Mouse (Mus musculus) intestine, embryonic 14.5 days (tissue): ENCODE measurements at regions not wholly inside any gene's neighbourhood (a gene's known extent, or its start where the extent isn't known, plus 50 kb on each side); places are given as distances from the start of the nearest gene placed in this dataset.

Experiments
- ATAC-seq: fragments of 200-750 bp; cut with Nextera tagmentation; replicated peaks from 2 replicates; pipeline ENCODE4 v1.8.0; 2017; ENCODE audit warnings: low read depth, moderate number of reproducible peaks, moderate TSS enrichment, moderate library complexity; ENCODE audit not compliant: low FRiP score, low TSS enrichment
- DNase-seq: peaks from one replicate; pipeline ENCODE4 v3.0.0-alpha.2; 2018; ENCODE audit warnings: low spot score
- H3K27ac ChIP-seq: fragments of 300-500 bp; sonication (generic); 2 replicates; pipeline ENCODE4 v1.5.1; 2014; ENCODE audit warnings: low read depth, mild to moderate bottlenecking, control low read depth
- H3K27me3 ChIP-seq: fragments of 300-500 bp; sonication (generic); replicated peaks from 2 replicates; pipeline ENCODE4 v1.6.1; 2014; ENCODE audit warnings: low read length, control low read depth; ENCODE audit not compliant: control insufficient read depth, insufficient read depth
- H3K36me3 ChIP-seq: fragments of 300-500 bp; sonication (generic); 2 replicates; pipeline ENCODE4 v1.6.1; 2014; ENCODE audit warnings: low read length, control low read depth; ENCODE audit not compliant: control insufficient read depth, insufficient read depth
- H3K4me1 ChIP-seq: fragments of 300-500 bp; sonication (generic); replicated peaks from 2 replicates; pipeline ENCODE4 v1.6.1; 2014; ENCODE audit warnings: low read length, control low read depth, mixed read lengths; ENCODE audit not compliant: control insufficient read depth, insufficient read depth
- H3K4me2 ChIP-seq: fragments of 300-500 bp; sonication (generic); 2 replicates; pipeline ENCODE4 v1.6.1; 2014; ENCODE audit warnings: low read length
- H3K4me3 ChIP-seq: fragments of 300-500 bp; sonication (generic); 2 replicates; pipeline ENCODE4 v1.5.1; 2014; ENCODE audit warnings: low read depth, low read length, control low read depth, mixed read lengths
- H3K9ac ChIP-seq: fragments of 300-500 bp; sonication (generic); 2 replicates; pipeline ENCODE4 v1.6.1; 2014; ENCODE audit warnings: mild to moderate bottlenecking, low read length
- H3K9me3 ChIP-seq: fragments of 300-500 bp; sonication (generic); 2 replicates; pipeline ENCODE4 v1.6.1; 2016; ENCODE audit warnings: low read length, control low read depth; ENCODE audit not compliant: control insufficient read depth
- WGBS: fragments of 180-500 bp; shearing (Covaris S2); extraction: QIAGEN DNeasy Blood & Tissue Kit; methylation state at CpG from one replicate; pipeline ENCODE4 v1.1.7; 2014; 5-methylcytosine and 5-hydroxymethylcytosine counted together

GRCm38 (mm10) chr12:105918775-105919174 lies 91.3 kb upstream of the Vrk1 start:
- Histone ChIP-seq H3K4me3 (no peak overlapping the region), H3K4me2 (no peak overlapping the region), H3K9ac (no peak overlapping the region), H3K4me1 (no peaks in the 10 kb centered on the region), H3K27ac (no peak overlapping the region), H3K9me3 (no peaks in the 10 kb centered on the region), H3K36me3 (no peaks in the 10 kb centered on the region), H3K27me3 (no peaks in the 10 kb centered on the region)
- no peak for DNase-seq
- WGBS = 62% methylated on average over 12 of the region's 12 CpGs
- no peak; the same call in 1 of the 2 replicates for ATAC-seq

GRCm38 (mm10) chr12:105927210-105927609 lies 82.8 kb upstream of the Vrk1 start:
- 97% methylated on average over 7 of the region's 7 CpGs for WGBS
- H3K27me3 ChIP-seq = no peaks in the 10 kb centered on the region

GRCm38 (mm10) chr12:105929456-105929921 lies 80.5 kb upstream of the Vrk1 start:
- Histone ChIP-seq H3K27me3 (no peaks in the 10 kb centered on the region), H3K36me3 (no peaks in the 10 kb centered on the region), H3K9me3 (no peaks in the 10 kb centered on the region), H3K9ac (no peak overlapping the region), H3K4me2 (no peak overlapping the region), H3K4me3 (no peak overlapping the region), H3K4me1 (no peaks in the 10 kb centered on the region), H3K27ac (no peak overlapping the region)
- DNase-seq (no peak), ATAC-seq (no peak)
- WGBS = 43% methylated on average over 12 of the region's 12 CpGs

More at GRCm38 (mm10) chr12:105927210-105927609, 82.8 kb upstream of the Vrk1 start:
- Histone ChIP-seq H3K36me3 (no peaks in the 10 kb centered on the region), H3K27ac (no peak overlapping the region), H3K4me3 (no peak overlapping the region), H3K9me3 (no peaks in the 10 kb centered on the region), H3K9ac (no peak overlapping the region), H3K4me1 (no peaks in the 10 kb centered on the region), H3K4me2 (no peak overlapping the region)
- ATAC-seq = no peak
- DNase-seq = no peak

GRCm38 (mm10) chr12:105935441-105935880 lies 74.6 kb upstream of the Vrk1 start:
- DNase-seq = no peak
- Histone ChIP-seq H3K36me3 (no peaks in the 10 kb centered on the region), H3K4me1 (0 out of 2 replicates have a peak, but pooled peaks cover 3% of the 10 kb centered on the region), H3K27ac (no peak overlapping the region), H3K4me2 (peak overlapping the region; percentile 47), H3K27me3 (0 out of 2 replicates have a peak, but pooled peaks cover 2% of the 10 kb centered on the region), H3K9ac (no peak overlapping the region), H3K4me3 (peak overlapping the region; percentile 6), H3K9me3 (no peaks in the 10 kb centered on the region)
- no peak for ATAC-seq
- WGBS = 4% methylated on average over 20 of the region's 22 CpGs

GRCm38 (mm10) chr12:105936812-105937530 lies 73.1 kb upstream of the Vrk1 start:
- Histone ChIP-seq H3K27me3 (0 out of 2 replicates have a peak, but pooled peaks cover 2% of the 10 kb centered on the region), H3K4me3 (no peak overlapping the region), H3K4me2 (no peak overlapping the region), H3K36me3 (no peaks in the 10 kb centered on the region), H3K9me3 (no peaks in the 10 kb centered on the region), H3K4me1 (0 out of 2 replicates have a peak, but pooled peaks cover 3% of the 10 kb centered on the region), H3K27ac (no peak overlapping the region), H3K9ac (no peak overlapping the region)
- WGBS = 82% methylated on average over 18 of the region's 18 CpGs
- ATAC-seq = no peak
- no peak for DNase-seq

GRCm38 (mm10) chr12:105942136-105943076 lies 67.6 kb upstream of the Vrk1 start:
- no peak for ATAC-seq
- WGBS = 77% methylated on average over 20 of the region's 20 CpGs

GRCm38 (mm10) chr12:105943077-105943433 lies 67.0 kb upstream of the Vrk1 start:
- ATAC-seq (no peak), DNase-seq (no peak)
- H3K36me3 ChIP-seq = no peaks in the 10 kb centered on the region
- no peak overlapping the region for H3K4me2 ChIP-seq
- H3K9ac ChIP-seq = no peak overlapping the region
- 87% methylated on average over 8 of the region's 8 CpGs for WGBS
- H3K4me3 ChIP-seq = no peak overlapping the region
- no peaks in the 10 kb centered on the region for H3K27me3 ChIP-seq
- no peaks in the 10 kb centered on the region for H3K4me1 ChIP-seq
- H3K9me3 ChIP-seq = no peaks in the 10 kb centered on the region
- H3K27ac ChIP-seq = no peak overlapping the region

More at GRCm38 (mm10) chr12:105942136-105943076, 67.6 kb upstream of the Vrk1 start:
- no peaks in the 10 kb centered on the region for H3K4me1 ChIP-seq
- no peaks in the 10 kb centered on the region for H3K27me3 ChIP-seq
- H3K27ac ChIP-seq = no peak overlapping the region
- H3K4me2 ChIP-seq = no peak overlapping the region
- no peak for DNase-seq
- no peak overlapping the region for H3K9ac ChIP-seq
- H3K36me3 ChIP-seq = no peaks in the 10 kb centered on the region
- no peak overlapping the region for H3K4me3 ChIP-seq
- H3K9me3 ChIP-seq = no peaks in the 10 kb centered on the region

GRCm38 (mm10) chr12:105947332-105947731 lies 62.7 kb upstream of the Vrk1 start:
- H3K4me3 ChIP-seq = no peak overlapping the region
- H3K4me2 ChIP-seq = no peak overlapping the region
- H3K9ac ChIP-seq = no peak overlapping the region
- WGBS = 66% methylated on average over 5 of the region's 5 CpGs
- DNase-seq (no peak), ATAC-seq (no peak)
- no peaks in the 10 kb centered on the region for H3K27me3 ChIP-seq
- no peak overlapping the region for H3K27ac ChIP-seq
- H3K36me3 ChIP-seq = no peaks in the 10 kb centered on the region
- no peaks in the 10 kb centered on the region for H3K9me3 ChIP-seq
- H3K4me1 ChIP-seq = no peaks in the 10 kb centered on the region
